Mouse (Mus musculus): ENCODE data around the gene Sh3tc1. TPM values are rescaled to one million over a fixed set of nuclear protein-coding genes. Genes with fewer than 3 reads are reported as not detected.
A peak's percentile ranks its signal among the peaks of the same experiment; 100 is the strongest.

The Sh3tc1 gene
- 4.7 and 8.4 TPM in 2 replicates for polyA plus RNA-seq (2014; fragmentation: Nextera tagmentation; extraction: Ambion mirVana)

DNA sequence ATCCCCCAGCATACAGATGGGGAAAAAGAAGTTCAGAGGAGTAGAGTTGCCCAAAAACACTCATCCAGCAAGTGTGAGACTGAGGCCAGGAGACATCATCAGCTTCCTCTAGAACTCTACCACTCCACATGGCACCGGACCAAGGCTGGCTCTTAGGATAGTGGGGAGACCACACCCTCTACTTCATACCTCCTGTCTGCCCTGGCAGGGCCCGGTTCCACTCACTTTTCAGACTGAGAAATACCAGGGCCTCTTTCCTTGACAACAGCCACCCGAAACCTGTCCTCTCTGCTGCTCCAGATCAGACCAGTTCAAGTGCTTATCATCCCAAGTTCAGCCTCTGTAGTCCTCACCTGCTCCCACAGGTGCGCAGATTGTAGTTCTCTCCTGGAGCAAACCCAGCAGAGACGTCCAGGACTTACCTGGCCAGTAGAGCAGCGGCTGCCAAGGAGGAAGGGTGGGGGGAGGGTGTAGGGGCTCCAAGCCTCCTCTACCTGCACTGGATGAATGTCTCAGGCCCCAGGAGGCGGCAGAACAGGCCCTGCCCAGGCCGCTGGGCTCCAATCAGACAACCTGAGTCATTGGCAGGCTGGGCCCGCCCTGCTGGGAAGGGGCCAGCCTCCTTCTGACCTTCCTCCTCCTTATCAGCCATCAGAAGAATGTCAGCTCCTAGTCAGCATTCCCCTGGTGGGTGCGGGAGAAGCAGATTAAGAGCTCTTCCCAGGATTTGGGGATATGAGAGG, at the start of gene Sh3tc1:
Gene Sh3tc1, minus strand, starts transcription at position 452 of the 743 bp plus-strand sequence.
- peaks cover 8% of the 10 kb centered on the region; the same call in 1 of the 2 replicates for H3K27me3 ChIP-seq (ENCODE audit: control insufficient read depth, insufficient read depth, low read length)
- no peak within 1 kb of the TSS for H3K4me3 ChIP-seq (ENCODE audit: low read depth, low read length)
- H3K4me1 ChIP-seq (ENCODE audit: control insufficient read depth, insufficient read depth, low read length), result peaks cover 45% of the 10 kb centered on the region
- H3K9me3 ChIP-seq (replicated peaks; ENCODE audit: control insufficient read depth, low read length), result no peaks in the 10 kb centered on the region
- ATAC-seq (replicated peaks; ENCODE audit: insufficient number of reproducible peaks, low FRiP score, low TSS enrichment), result 0 out of 2 replicates have a peak, but pooled peaks have one; percentile 45
- WGBS (ENCODE audit: insufficient replicate concordance), result 14% methylated on average over 10 of the region's 10 CpGs
- H3K36me3 ChIP-seq (ENCODE audit: control insufficient read depth, insufficient read depth, low read length), result no peaks in the 10 kb centered on the region
- no peak within 1 kb of the TSS for H3K27ac ChIP-seq (ENCODE audit: low read depth, low read length)
- peak within 1 kb of the TSS; percentile 44 for H3K4me2 ChIP-seq
- H3K9ac ChIP-seq (ENCODE audit: low read depth, low read length), result 0 out of 2 replicates have a peak within 1 kb of the TSS, but pooled peaks have one; percentile 43

DNA sequence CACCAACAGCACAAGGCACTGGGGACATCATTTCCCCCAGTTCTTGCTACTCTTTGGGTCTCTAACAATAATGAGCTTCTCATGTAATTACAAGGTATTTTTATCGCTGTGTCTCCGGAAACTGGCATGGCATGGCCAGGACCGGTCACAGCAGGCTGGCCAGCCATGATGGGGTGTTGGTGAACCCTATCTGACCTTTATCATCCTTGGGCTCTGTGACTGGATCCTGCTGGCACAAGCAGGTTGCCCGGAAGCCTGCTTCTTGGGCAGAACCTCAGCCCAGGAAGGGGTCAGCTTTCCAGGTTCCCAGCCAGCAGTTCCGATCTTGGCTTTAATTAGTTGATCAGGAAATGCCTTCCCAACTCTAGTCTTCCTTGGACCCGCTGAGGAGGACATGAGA, 48.9 kb upstream of the Sh3tc1 start:
- Histone ChIP-seq H3K27me3 (ENCODE audit: control insufficient read depth, insufficient read depth, low read length) (no peaks in the 10 kb centered on the region), H3K27ac (ENCODE audit: low read depth, low read length) (no peak overlapping the region), H3K4me2 (no peak overlapping the region), H3K9me3 (replicated peaks; ENCODE audit: control insufficient read depth, low read length) (no peaks in the 10 kb centered on the region), H3K36me3 (ENCODE audit: control insufficient read depth, insufficient read depth, low read length) (no peaks in the 10 kb centered on the region), H3K9ac (ENCODE audit: low read depth, low read length) (no peak overlapping the region), H3K4me3 (ENCODE audit: low read depth, low read length) (no peak overlapping the region), H3K4me1 (ENCODE audit: control insufficient read depth, insufficient read depth, low read length) (0 out of 2 replicates have a peak, but pooled peaks cover 6% of the 10 kb centered on the region)
- 73% methylated on average over 6 of the region's 6 CpGs for WGBS (ENCODE audit: insufficient replicate concordance)
- no peak for ATAC-seq (replicated peaks; ENCODE audit: insufficient number of reproducible peaks, low FRiP score, low TSS enrichment)

DNA sequence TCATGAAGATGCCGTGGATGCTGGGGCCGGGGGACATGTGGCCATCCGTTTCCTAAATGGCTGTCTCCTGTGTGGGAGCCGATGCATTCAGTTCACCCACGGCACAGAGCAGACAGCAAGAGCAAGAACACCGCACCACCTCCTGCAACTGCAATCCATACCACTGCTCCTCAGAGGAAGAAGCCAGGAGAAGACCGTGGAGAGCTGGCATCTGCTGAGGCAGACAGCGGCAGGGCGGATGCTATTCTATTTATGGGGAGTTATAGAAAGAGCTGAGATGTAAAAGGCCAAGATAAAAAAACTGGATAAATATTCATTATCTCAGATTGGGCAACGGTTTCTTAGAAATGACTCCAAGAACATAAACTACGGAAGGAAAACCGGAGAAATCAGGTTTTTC, 48.1 kb upstream of the Sh3tc1 start:
- H3K27me3 ChIP-seq (ENCODE audit: control insufficient read depth, insufficient read depth, low read length), result no peaks in the 10 kb centered on the region
- H3K4me2 ChIP-seq, result no peak overlapping the region
- no peak overlapping the region for H3K27ac ChIP-seq (ENCODE audit: low read depth, low read length)
- H3K9me3 ChIP-seq (replicated peaks; ENCODE audit: control insufficient read depth, low read length), result no peaks in the 10 kb centered on the region
- ATAC-seq (replicated peaks; ENCODE audit: insufficient number of reproducible peaks, low FRiP score, low TSS enrichment), result no peak
- 0 out of 2 replicates have a peak, but pooled peaks cover 6% of the 10 kb centered on the region for H3K4me1 ChIP-seq (ENCODE audit: control insufficient read depth, insufficient read depth, low read length)
- H3K36me3 ChIP-seq (ENCODE audit: control insufficient read depth, insufficient read depth, low read length), result no peaks in the 10 kb centered on the region
- H3K4me3 ChIP-seq (ENCODE audit: low read depth, low read length), result no peak overlapping the region
- no peak overlapping the region for H3K9ac ChIP-seq (ENCODE audit: low read depth, low read length)
- WGBS (ENCODE audit: insufficient replicate concordance), result 79% methylated on average over 12 of the region's 12 CpGs

DNA sequence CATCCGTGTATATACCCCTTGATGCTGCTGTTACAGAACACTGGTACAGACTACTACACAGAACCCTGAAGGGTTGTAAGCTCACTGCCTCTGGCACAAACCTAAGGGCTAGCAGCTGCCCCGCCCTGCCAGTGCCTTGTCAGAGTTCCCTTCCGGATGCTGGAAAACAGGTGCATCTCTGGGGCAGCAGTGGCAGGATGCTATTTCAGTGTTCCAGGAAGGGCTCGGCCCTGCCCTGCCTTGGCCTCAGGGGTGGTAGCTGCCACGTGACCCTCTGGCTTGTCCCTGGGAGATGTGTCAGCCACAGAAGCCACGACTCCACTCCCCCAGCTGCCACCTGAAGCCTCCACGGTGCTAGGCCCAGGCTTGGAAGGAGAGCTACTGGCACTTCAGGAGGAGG, 46.1 kb upstream of the Sh3tc1 start:
- H3K27me3 ChIP-seq (ENCODE audit: control insufficient read depth, insufficient read depth, low read length), result no peaks in the 10 kb centered on the region
- no peak overlapping the region for H3K9ac ChIP-seq (ENCODE audit: low read depth, low read length)
- ATAC-seq (replicated peaks; ENCODE audit: insufficient number of reproducible peaks, low FRiP score, low TSS enrichment), result no peak
- H3K9me3 ChIP-seq (replicated peaks; ENCODE audit: control insufficient read depth, low read length), result no peaks in the 10 kb centered on the region
- no peak overlapping the region for H3K4me3 ChIP-seq (ENCODE audit: low read depth, low read length)
- no peaks in the 10 kb centered on the region for H3K36me3 ChIP-seq (ENCODE audit: control insufficient read depth, insufficient read depth, low read length)
- no peak overlapping the region for H3K4me2 ChIP-seq
- WGBS (ENCODE audit: insufficient replicate concordance), result 64% methylated on average over 7 of the region's 7 CpGs
- H3K4me1 ChIP-seq (ENCODE audit: control insufficient read depth, insufficient read depth, low read length), result 0 out of 2 replicates have a peak, but pooled peaks cover 3% of the 10 kb centered on the region
- H3K27ac ChIP-seq (ENCODE audit: low read depth, low read length), result no peak overlapping the region

DNA sequence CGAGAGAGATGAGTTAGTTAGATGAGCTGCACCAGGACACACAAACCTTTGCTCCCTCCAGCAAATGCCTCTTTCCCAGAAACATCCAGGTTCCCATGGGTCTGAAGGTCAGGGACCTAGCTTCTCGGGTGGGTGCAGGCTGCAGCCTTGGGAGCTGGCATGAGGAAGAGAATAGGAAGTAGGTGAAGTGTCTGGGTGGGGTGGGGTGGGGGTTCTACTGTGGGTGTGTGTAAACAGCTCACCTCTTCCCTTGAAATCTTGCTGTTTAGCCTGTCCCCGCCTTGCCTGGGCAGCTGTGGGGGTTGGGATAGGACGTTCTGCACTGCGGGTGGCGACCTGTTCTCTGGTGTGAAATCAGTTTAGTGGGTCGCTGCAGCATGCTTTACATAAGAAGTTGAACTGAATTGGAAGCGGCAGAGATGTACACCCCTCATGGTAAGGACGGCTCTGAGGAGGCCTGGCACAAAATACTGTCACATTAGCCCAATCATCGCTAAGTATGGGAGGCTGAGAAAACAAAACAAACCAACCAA, 42.9 kb upstream of the Sh3tc1 start:
- Histone ChIP-seq H3K27me3 (ENCODE audit: control insufficient read depth, insufficient read depth, low read length) (no peaks in the 10 kb centered on the region), H3K4me2 (no peak overlapping the region), H3K4me3 (ENCODE audit: low read depth, low read length) (no peak overlapping the region), H3K9ac (ENCODE audit: low read depth, low read length) (no peak overlapping the region), H3K36me3 (ENCODE audit: control insufficient read depth, insufficient read depth, low read length) (no peaks in the 10 kb centered on the region), H3K27ac (ENCODE audit: low read depth, low read length) (no peak overlapping the region), H3K4me1 (ENCODE audit: control insufficient read depth, insufficient read depth, low read length) (peaks cover 6% of the 10 kb centered on the region; the same call in 1 of the 2 replicates), H3K9me3 (replicated peaks; ENCODE audit: control insufficient read depth, low read length) (no peaks in the 10 kb centered on the region)
- 56% methylated on average over 10 of the region's 10 CpGs for WGBS (ENCODE audit: insufficient replicate concordance)
- no peak for ATAC-seq (replicated peaks; ENCODE audit: insufficient number of reproducible peaks, low FRiP score, low TSS enrichment)

DNA sequence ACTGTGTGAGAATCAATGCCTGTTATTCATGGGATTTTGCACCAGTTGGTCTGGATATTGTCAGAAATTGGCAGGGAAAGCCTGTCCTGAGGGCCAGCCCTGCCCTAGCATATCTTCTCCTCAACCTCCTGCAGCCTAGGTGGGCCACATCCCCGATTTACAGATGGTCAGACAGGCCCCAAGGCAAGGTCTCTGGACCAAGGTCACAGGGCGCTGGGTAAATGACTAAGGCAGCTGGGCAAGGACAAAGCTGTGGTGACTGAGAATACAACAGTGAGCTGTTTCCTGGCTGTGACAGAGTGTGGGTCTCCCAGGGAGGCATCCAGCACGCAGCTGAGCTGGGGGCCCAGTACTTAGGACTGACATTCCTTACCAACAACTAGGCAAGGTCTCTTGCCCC, 41.3 kb upstream of the Sh3tc1 start:
- Histone ChIP-seq H3K27me3 (ENCODE audit: control insufficient read depth, insufficient read depth, low read length) (no peaks in the 10 kb centered on the region), H3K27ac (ENCODE audit: low read depth, low read length) (no peak overlapping the region)
- 74% methylated on average over 3 of the region's 3 CpGs for WGBS (ENCODE audit: insufficient replicate concordance)

DNA sequence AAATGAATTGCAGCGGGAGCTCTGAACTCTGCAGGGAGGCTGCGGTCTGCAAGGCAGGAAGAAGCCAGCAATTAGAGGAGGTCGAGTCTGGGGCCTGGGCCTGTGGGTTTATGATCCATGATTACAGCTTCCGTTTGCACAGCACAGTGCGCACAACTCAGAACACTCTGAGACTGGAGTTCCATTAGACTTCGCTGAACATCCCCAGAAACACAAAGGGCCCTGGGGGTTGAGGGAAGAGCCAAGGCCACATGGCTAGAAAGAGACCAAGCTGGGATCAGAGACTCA, 34.3 kb upstream of the Sh3tc1 start:
- Histone ChIP-seq H3K27ac (ENCODE audit: low read depth, low read length) (no peak overlapping the region), H3K4me3 (ENCODE audit: low read depth, low read length) (no peak overlapping the region), H3K9me3 (replicated peaks; ENCODE audit: control insufficient read depth, low read length) (no peaks in the 10 kb centered on the region), H3K27me3 (ENCODE audit: control insufficient read depth, insufficient read depth, low read length) (peaks cover 4% of the 10 kb centered on the region; the same call in 1 of the 2 replicates), H3K4me1 (ENCODE audit: control insufficient read depth, insufficient read depth, low read length) (peaks cover 17% of the 10 kb centered on the region), H3K4me2 (no peak overlapping the region), H3K9ac (ENCODE audit: low read depth, low read length) (no peak overlapping the region), H3K36me3 (ENCODE audit: control insufficient read depth, insufficient read depth, low read length) (no peaks in the 10 kb centered on the region)
- WGBS (ENCODE audit: insufficient replicate concordance), result 65% methylated on average over 6 of the region's 6 CpGs
- ATAC-seq (replicated peaks; ENCODE audit: insufficient number of reproducible peaks, low FRiP score, low TSS enrichment), result no peak

More for the DNA sequence above, 41.3 kb upstream of the Sh3tc1 start:
- Histone ChIP-seq H3K36me3 (ENCODE audit: control insufficient read depth, insufficient read depth, low read length) (no peaks in the 10 kb centered on the region), H3K9ac (ENCODE audit: low read depth, low read length) (no peak overlapping the region), H3K9me3 (replicated peaks; ENCODE audit: control insufficient read depth, low read length) (no peaks in the 10 kb centered on the region), H3K4me1 (ENCODE audit: control insufficient read depth, insufficient read depth, low read length) (peaks cover 3% of the 10 kb centered on the region; the same call in 1 of the 2 replicates), H3K4me2 (no peak overlapping the region), H3K4me3 (ENCODE audit: low read depth, low read length) (no peak overlapping the region)
- ATAC-seq (replicated peaks; ENCODE audit: insufficient number of reproducible peaks, low FRiP score, low TSS enrichment), result no peak

DNA sequence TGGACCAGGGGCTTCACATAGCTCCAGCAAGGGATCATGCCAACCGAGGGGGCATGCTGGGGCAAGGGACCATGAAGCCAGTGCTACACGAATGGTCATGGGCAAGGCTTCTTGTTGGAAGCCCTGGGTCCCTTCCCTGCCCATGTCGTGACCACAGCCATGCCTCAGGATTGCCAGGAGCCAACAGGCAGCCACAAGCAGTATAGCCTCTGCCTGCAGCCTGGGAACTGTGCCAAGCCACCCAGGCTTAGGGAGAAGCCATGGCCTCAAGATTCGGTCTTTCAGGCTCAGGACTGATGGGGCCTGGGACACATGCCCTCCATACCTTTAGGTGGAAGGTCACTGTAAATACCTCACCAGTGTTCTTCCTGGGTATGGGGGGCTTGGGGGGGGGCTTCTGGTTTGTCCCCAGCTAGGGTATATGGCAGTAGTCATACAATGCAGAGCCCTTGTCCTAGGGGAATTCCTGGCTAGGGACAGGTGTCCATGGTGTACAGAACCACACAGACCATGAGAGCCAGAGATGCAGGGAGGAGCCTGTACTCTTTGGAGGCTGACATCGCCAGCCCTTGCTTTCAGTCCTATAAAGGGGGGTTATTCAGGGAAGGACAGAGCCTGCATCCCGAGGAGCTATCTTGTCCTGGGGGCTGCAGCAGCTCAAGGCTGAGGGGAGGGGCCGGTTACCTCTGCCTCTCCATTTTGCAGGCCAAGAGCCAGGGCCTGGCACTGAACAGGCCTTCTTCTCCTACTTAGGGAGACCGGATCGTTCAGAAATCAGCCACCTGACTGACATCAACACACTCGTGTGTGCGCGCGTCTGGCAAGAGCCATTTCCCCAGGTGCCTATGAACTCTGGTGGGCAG, 33.7 kb upstream of the Sh3tc1 start:
- H3K4me1 ChIP-seq (ENCODE audit: control insufficient read depth, insufficient read depth, low read length), result peaks cover 22% of the 10 kb centered on the region
- no peak overlapping the region for H3K4me2 ChIP-seq
- H3K9ac ChIP-seq (ENCODE audit: low read depth, low read length), result no peak overlapping the region

More for the DNA sequence above, 33.7 kb upstream of the Sh3tc1 start:
- Histone ChIP-seq H3K9me3 (replicated peaks; ENCODE audit: control insufficient read depth, low read length) (no peaks in the 10 kb centered on the region), H3K4me3 (ENCODE audit: low read depth, low read length) (no peak overlapping the region), H3K36me3 (ENCODE audit: control insufficient read depth, insufficient read depth, low read length) (no peaks in the 10 kb centered on the region), H3K27me3 (ENCODE audit: control insufficient read depth, insufficient read depth, low read length) (peaks cover 4% of the 10 kb centered on the region; the same call in 1 of the 2 replicates), H3K27ac (ENCODE audit: low read depth, low read length) (no peak overlapping the region)
- WGBS (ENCODE audit: insufficient replicate concordance), result 72% methylated on average over 13 of the region's 13 CpGs
- no peak for ATAC-seq (replicated peaks; ENCODE audit: insufficient number of reproducible peaks, low FRiP score, low TSS enrichment)

All from heart, embryonic 11.5 days (tissue).